Mouse (Mus musculus) testis, adult 2 months (tissue): ENCODE data around the gene Cpne9. TPM values are rescaled to one million over a fixed set of nuclear protein-coding genes. Genes with fewer than 3 reads are reported as not detected.
A peak's percentile ranks its signal among the peaks of the same experiment; 100 is the strongest.

Source experiments
- H3K27ac ChIP-seq: fragments of 200-500 bp; 2 replicates; pipeline ENCODE4 v1.5.1; 2012; ENCODE audit warnings: low read depth, low read length; ENCODE audit not compliant: control insufficient read depth, insufficient read depth
- H3K27me3 ChIP-seq: fragments of 200-500 bp; 2 replicates; pipeline ENCODE4 v1.6.1; 2012; ENCODE audit warnings: mild to moderate bottlenecking, low read length, moderate library complexity; ENCODE audit not compliant: control insufficient read depth, insufficient read depth
- H3K36me3 ChIP-seq: fragments of 200-500 bp; 2 replicates; pipeline ENCODE4 v1.6.1; 2012; ENCODE audit warnings: mild to moderate bottlenecking, low read length; ENCODE audit not compliant: control insufficient read depth, insufficient read depth
- H3K4me1 ChIP-seq: fragments of 200-500 bp; 2 replicates; pipeline ENCODE4 v1.6.1; 2012; ENCODE audit warnings: low read length; ENCODE audit not compliant: control insufficient read depth, insufficient read depth
- H3K4me3 ChIP-seq: fragments of 200-500 bp; 2 replicates; pipeline ENCODE4 v1.5.1; 2012; ENCODE audit warnings: low read depth, mild to moderate bottlenecking, low read length, moderate library complexity, mixed read lengths; ENCODE audit not compliant: control insufficient read depth
- CTCF ChIP-seq: fragments of 200-500 bp; IDR thresholded peaks from 2 replicates; pipeline ENCODE4 v1.5.1; 2012; ENCODE audit warnings: low read depth, mild to moderate bottlenecking, inconsistent platforms, low read length, moderate library complexity; ENCODE audit not compliant: control insufficient read depth, insufficient read depth, insufficient replicate concordance
- POLR2A ChIP-seq: fragments of 200-500 bp; IDR thresholded peaks from 2 replicates; pipeline ENCODE4 v1.6.1; 2012; ENCODE audit warnings: low read depth, mild to moderate bottlenecking, inconsistent platforms, low read length, moderate library complexity; ENCODE audit not compliant: control insufficient read depth
- polyA plus RNA-seq: library from polyadenylated mRNA; depleted of rRNA; stranded (reverse); fragments of >200 nt; gene quantifications from 2 replicates; pipeline ENCODE4 v1.2.3, GENCODE M21; 2012

Gene Cpne9
- polyA plus RNA-seq, 1 experiment = 0.58 TPM

DNA sequence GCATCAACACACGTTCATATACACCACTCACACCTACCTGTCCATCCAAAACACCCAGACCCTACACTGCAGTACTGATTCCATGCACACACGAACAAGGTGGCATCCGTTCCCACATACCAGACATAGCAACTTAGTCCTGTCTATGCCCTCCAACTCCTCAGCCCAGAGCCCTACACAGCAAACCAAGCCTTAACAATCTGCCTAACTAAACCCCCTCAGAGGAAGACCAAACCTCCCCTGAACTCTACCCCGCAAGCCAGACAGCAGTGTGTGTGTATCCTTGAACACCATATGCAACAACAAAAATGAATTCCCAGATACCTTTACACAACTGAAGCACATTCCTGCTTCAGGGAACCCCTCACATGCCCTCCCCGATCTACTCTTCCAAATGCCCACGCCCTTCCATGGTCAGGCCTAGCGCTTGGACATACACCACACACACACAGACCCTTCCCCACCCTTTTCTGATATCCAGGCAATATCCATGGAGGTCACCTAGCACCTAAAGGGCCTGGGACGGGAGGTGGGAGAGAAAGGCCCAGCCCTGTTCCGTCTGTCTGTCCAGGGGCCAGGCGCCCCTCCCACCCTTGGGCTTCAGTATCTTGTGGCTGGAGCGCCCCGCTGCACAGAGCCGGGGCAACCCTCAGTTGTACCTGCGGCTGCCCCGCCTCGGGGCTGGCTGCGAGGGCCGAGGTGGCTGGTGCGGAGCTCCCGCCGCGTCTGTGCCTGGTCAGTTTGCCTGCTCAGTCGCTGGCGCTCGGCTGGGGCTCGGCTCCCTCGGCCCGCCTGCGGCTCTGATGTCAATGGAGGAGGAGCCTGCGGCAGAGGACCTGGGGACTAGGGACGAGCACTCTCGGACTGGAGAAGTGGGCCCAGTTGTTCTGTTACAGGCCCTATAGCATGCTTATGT, 61.3 kb downstream of the Cpne9 start, which contains the start of gene Camk1:
TSS of gene Camk1 (minus strand) at position 808 of the 916 bp plus-strand sequence.
- peak within 1 kb of the TSS; percentile 7; the same call in 1 of the 2 replicates for H3K27ac ChIP-seq
- H3K36me3 ChIP-seq = no peaks in the 10 kb centered on the region
- H3K27me3 ChIP-seq = no peaks in the 10 kb centered on the region
- peaks cover 5% of the 10 kb centered on the region for H3K4me1 ChIP-seq
- TF ChIP-seq POLR2A = 0 out of 2 replicates have a peak, but pooled peaks have one; percentile 22
- TF ChIP-seq CTCF = no peak
- peak within 1 kb of the TSS; percentile 80 for H3K4me3 ChIP-seq

DNA sequence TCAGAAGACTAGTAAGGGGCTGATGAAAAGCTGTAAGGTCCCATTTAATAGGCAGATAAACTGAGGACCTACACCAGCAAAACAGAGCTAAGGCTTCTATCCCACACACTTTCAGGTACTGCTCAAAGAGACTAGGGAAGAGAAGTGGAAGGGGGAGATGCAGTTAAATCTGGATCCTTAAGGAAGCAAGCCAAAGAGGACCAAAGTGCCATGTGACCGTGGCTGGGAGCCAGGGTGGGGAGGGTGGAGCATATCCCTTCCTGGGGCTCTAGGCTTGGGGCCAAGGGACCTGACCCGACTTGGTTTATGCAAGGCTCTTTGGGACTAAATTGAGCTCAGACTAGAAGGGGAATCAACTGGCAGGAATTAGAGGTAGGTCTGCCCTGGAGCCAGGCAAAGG, 62.2 kb downstream of the Cpne9 start:
- Histone ChIP-seq H3K27me3 (no peaks in the 10 kb centered on the region), H3K4me3 (no peak overlapping the region), H3K36me3 (no peaks in the 10 kb centered on the region), H3K4me1 (peaks cover 5% of the 10 kb centered on the region), H3K27ac (no peak overlapping the region)
- no peak for TF ChIP-seq CTCF
- no peak for TF ChIP-seq POLR2A

DNA sequence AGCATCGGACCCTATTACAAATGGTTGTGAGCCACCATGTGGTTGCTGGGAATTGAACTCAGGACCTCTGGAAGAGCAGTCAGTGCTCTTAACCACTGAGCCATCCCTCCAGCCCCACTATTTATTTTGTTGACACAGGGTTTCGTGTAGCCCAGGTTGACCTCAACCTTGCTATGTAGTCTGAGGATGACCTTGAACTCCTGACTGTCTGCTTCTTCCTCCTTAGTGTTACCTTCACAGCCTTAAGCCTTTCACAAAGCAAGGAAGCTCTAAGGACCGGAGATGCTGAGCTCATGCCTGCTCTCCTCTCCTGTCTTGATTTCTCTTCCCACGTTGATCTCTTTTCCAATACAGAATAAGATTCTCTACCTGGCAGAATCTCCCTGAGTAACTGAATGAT, 64.8 kb downstream of the Cpne9 start:
- H3K27me3 ChIP-seq = no peaks in the 10 kb centered on the region
- TF ChIP-seq POLR2A (no peak), CTCF (no peak)
- peaks cover 5% of the 10 kb centered on the region for H3K4me1 ChIP-seq
- H3K4me3 ChIP-seq = no peak overlapping the region
- H3K27ac ChIP-seq = no peak overlapping the region
- no peaks in the 10 kb centered on the region for H3K36me3 ChIP-seq

DNA sequence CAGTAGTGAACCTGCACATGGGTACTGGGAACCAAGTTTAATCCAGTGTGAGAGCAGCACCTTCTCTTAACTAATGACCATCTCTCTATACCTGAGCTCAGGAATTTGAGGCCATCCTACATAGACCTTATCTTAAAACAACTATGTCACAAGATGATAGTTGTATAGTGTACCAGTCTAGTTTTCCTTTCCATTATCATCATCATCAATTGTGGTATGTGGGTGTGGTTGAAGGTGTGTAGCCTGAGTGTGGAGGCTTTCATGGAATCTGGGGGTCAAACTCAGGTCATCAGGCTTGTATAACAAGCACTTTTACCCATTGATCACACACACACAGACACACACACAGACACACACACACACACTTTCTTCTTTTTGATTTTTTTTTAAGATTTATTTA, 68.4 kb downstream of the Cpne9 start:
- Histone ChIP-seq H3K4me1 (no peaks in the 10 kb centered on the region), H3K36me3 (no peaks in the 10 kb centered on the region), H3K27ac (no peak overlapping the region), H3K27me3 (no peaks in the 10 kb centered on the region), H3K4me3 (no peak overlapping the region)
- TF ChIP-seq POLR2A (no peak), CTCF (no peak)

DNA sequence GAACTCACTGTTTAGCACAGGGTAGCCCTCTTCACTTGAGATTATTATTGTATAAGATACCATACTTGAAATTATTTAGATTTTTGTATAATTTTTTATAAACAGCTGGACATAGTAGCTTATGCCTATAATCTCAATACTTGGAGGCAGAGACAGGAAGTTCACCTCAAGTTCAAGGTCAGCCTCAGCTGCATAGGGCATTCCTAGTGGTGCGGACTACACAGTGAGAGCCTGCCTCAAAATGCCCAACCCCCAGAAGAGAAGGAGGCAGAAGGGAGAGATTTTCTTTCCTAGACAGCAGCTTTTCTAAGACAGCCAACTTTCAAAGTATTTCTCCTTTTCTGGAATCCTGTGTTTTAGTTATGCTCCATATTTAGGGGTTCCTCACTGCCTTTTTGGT, 69.1 kb downstream of the Cpne9 start:
- TF ChIP-seq POLR2A = no peak
- no peak for TF ChIP-seq CTCF
- no peak overlapping the region for H3K27ac ChIP-seq
- no peaks in the 10 kb centered on the region for H3K36me3 ChIP-seq
- no peaks in the 10 kb centered on the region for H3K4me1 ChIP-seq
- no peaks in the 10 kb centered on the region for H3K27me3 ChIP-seq
- H3K4me3 ChIP-seq = no peak overlapping the region

DNA sequence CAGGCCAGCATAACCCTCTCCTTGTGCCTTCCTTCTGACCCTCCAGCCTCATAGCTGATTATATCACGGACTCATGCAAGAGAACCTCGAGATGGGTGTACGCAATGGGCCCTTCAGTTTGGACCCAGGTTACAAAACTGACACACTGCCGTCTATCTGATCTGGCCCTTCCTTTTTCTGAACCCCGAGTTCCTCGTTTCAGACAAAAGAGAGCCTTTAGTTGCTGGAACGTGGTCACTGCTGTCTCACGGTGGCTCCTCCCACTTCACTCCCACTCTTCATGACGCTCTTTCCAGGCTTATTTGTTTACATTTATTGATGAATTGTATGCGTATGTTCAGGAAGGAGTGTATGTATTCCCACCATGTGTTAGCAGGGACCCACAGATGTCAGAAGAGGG, 69.5 kb downstream of the Cpne9 start:
- Histone ChIP-seq H3K27ac (no peak overlapping the region), H3K36me3 (no peaks in the 10 kb centered on the region), H3K4me3 (no peak overlapping the region), H3K27me3 (no peaks in the 10 kb centered on the region), H3K4me1 (no peaks in the 10 kb centered on the region)
- TF ChIP-seq CTCF (no peak), POLR2A (no peak)

DNA sequence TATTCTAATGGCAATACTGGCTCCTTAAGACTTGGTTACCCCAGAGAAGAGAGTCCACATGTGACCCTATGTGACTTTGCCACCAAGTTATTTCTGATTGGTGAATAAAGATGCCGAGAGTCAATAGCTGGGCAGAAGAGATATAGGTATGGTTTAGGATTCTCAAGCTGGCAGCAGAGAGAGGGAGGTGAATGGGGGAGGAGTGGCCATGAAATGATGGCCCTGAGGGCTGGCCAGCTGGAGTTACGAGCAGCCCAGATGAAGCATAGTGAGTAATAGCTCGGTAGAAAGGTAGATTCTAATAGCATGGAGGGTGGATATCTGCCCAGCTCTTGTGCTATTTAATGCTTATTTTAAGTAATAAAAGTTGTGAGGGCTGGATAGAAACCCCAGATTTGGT, 70.7 kb downstream of the Cpne9 start:
- Histone ChIP-seq H3K27ac (no peak overlapping the region), H3K27me3 (no peaks in the 10 kb centered on the region), H3K4me1 (no peaks in the 10 kb centered on the region), H3K36me3 (no peaks in the 10 kb centered on the region), H3K4me3 (no peak overlapping the region)
- TF ChIP-seq POLR2A (no peak), CTCF (no peak)
